In the genomic region with DNA sequence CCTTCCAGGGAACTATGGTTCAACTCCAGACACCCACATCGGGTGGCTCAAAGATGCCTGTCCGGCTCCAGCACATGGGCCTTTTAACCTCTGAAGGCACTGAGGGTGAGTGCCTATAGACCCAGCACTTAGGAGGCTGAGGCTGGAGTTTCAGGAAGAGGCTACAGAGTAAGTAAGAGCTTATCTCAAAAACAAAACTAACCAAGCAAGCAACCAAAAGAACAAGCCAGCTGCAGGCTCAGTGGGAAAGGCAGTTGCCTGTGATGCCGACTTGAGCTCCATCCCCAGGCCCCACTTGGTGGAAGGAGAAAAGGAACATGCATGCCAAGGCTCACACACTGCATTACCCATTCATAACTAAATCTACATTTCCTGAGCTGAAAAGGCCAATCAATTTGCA, we compare ENCODE assay signal across 11 mouse cellular contexts. TPM values are rescaled to one million over a fixed set of nuclear protein-coding genes. Genes with fewer than 3 reads are reported as not detected.
DNase-seq lines count a peak whose midpoint lies in the region; ATAC-seq and TF ChIP-seq lines count a peak whose summit lies in the region.
"Had no signal": no experiment of that assay in that cellular context is flagged by ENCODE, and none has a peak within 500 bp of the region (broad histone marks: within the 10 kb centered on the region; RNA-seq: fewer than 3 reads in every experiment).

No protein-coding gene starts in this region.

- WGBS in heart, embryonic 13.5 days: 37% methylated on average over 3 of the region's 3 CpGs
- 60% methylated on average over 3 of the region's 3 CpGs for WGBS in midbrain, embryonic 16.5 days

- no peak for TF ChIP-seq CTCF in ES-Bruce4 (IDR thresholded peaks at IDR 0.05; ENCODE audit: low read depth, low read length)

- TF ChIP-seq POLR2A in ES-Bruce4 (IDR thresholded peaks at IDR 0.05; ENCODE audit: insufficient read depth, low read length): no peak

- peak overlapping the region; percentile 93 for H3K4me2 ChIP-seq in heart, embryonic 13.5 days
- H3K4me2 ChIP-seq in midbrain, embryonic 16.5 days (ENCODE audit: low read length): peak overlapping the region; percentile 86

- no peak for TF ChIP-seq EP300 in ES-Bruce4 (IDR thresholded peaks at IDR 0.05; ENCODE audit: insufficient read depth, low read depth, low read length)

- peak overlapping the region; percentile 96 for H3K27ac ChIP-seq in heart, embryonic 13.5 days (replicated peaks)
- H3K27ac ChIP-seq in ES-Bruce4 (ENCODE audit: insufficient read depth, low read length): no peak overlapping the region
- H3K27ac ChIP-seq in midbrain, embryonic 16.5 days (ENCODE audit: low read length): no peak overlapping the region

- no peaks in the 10 kb centered on the region for H3K36me3 ChIP-seq in heart, embryonic 13.5 days
- no peaks in the 10 kb centered on the region for H3K36me3 ChIP-seq in ES-Bruce4 (ENCODE audit: control insufficient read depth, insufficient read depth, low read length, poor library complexity, severe bottlenecking)
- H3K36me3 ChIP-seq in midbrain, embryonic 16.5 days (ENCODE audit: control insufficient read depth, insufficient read depth, low read length): no peaks in the 10 kb centered on the region
- H3K36me3 ChIP-seq: G1E had no signal

- H3K4me3 ChIP-seq in heart, embryonic 13.5 days: peak overlapping the region; percentile 64
- no peak overlapping the region for H3K4me3 ChIP-seq in ES-Bruce4 (ENCODE audit: low read depth, low read length)
- H3K4me3 ChIP-seq in midbrain, embryonic 16.5 days (ENCODE audit: low read depth, low read length): no peak overlapping the region
- H3K4me3 ChIP-seq: myocyte had no signal

- peaks cover 55% of the 10 kb centered on the region for H3K4me1 ChIP-seq in heart, embryonic 13.5 days
- H3K4me1 ChIP-seq in ES-Bruce4 (ENCODE audit: control insufficient read depth, insufficient read depth, low read length): peaks cover 2% of the 10 kb centered on the region
- peaks cover 3% of the 10 kb centered on the region; the same call in 1 of the 2 replicates for H3K4me1 ChIP-seq in midbrain, embryonic 16.5 days (ENCODE audit: control insufficient read depth, insufficient read depth, low read length)

- ATAC-seq in heart, embryonic 13.5 days (ENCODE audit: extremely low read depth, insufficient number of reproducible peaks, low FRiP score, low TSS enrichment): no peak
- ATAC-seq in midbrain, embryonic 16.5 days: no peak
- no peak for ATAC-seq in activated CD4-positive, CD25-positive, alpha-beta regulatory T cell, adult 4 months

- peaks cover 2% of the 10 kb centered on the region; the same call in 1 of the 2 replicates for H3K9me3 ChIP-seq in heart, embryonic 13.5 days
- no peaks in the 10 kb centered on the region for H3K9me3 ChIP-seq in ES-Bruce4 (replicated peaks; ENCODE audit: control insufficient read depth, insufficient read depth, low read length, poor library complexity, severe bottlenecking)
- H3K9me3 ChIP-seq in midbrain, embryonic 16.5 days (replicated peaks; ENCODE audit: control insufficient read depth, low read length, poor library complexity, severe bottlenecking): no peaks in the 10 kb centered on the region
- H3K9me3 ChIP-seq: G1E had no signal

- no peaks in the 10 kb centered on the region for H3K27me3 ChIP-seq in heart, embryonic 13.5 days (replicated peaks)
- 0 out of 2 replicates have a peak, but pooled peaks cover 3% of the 10 kb centered on the region for H3K27me3 ChIP-seq in ES-Bruce4 (ENCODE audit: control insufficient read depth, insufficient read depth, low read length, poor library complexity, severe bottlenecking)
- H3K27me3 ChIP-seq in midbrain, embryonic 16.5 days (ENCODE audit: control insufficient read depth, insufficient read depth, low read depth, low read length): peaks cover 4% of the 10 kb centered on the region; the same call in 1 of the 2 replicates

- DNase-seq in heart, adult 11 months: no peak
- peak; percentile 61 for DNase-seq in induced T-regulatory cell, adult 2 months (ENCODE audit: low read depth)
- DNase-seq in T-cell, adult 2 months (ENCODE audit: low spot score): no peak
- no peak for DNase-seq in left cerebral cortex, adult 8-10 months (ENCODE audit: low spot score in 2 of 2)
- DNase-seq: cerebellum, adult 9-10 months had no signal

- peak overlapping the region; percentile 87 for H3K9ac ChIP-seq in heart, embryonic 13.5 days
- peak overlapping the region; percentile 70; the same call in 1 of the 2 replicates for H3K9ac ChIP-seq in ES-Bruce4 (ENCODE audit: low read depth, poor library complexity, severe bottlenecking)
- H3K9ac ChIP-seq in midbrain, embryonic 16.5 days (ENCODE audit: low read depth, low read length): no peak overlapping the region

RNA-seq across cellular contexts. Expression of gene Ccdc69, which starts 0.6 kb away (rescaled TPM):
- 18.8 and 20.8 TPM in 2 replicates for polyA plus RNA-seq in heart, embryonic 13.5 days (2015; fragmentation: Nextera tagmentation; extraction: Ambion mirVana)
- not detected in 2 replicates for polyA plus RNA-seq in ES-Bruce4 (2011; ENCODE audit: insufficient read depth, insufficient read length, low read depth, missing spikeins)
- 0.19 and 0.27 TPM in 2 replicates for polyA plus RNA-seq in midbrain, embryonic 16.5 days (2015; fragmentation: Nextera tagmentation; extraction: Ambion mirVana)
- total RNA-seq in left cerebral cortex, adult 8-10 months (2022): under 1 TPM; 0.44 to 0.50 (median 0.47) TPM
- polyA plus RNA-seq in activated CD4-positive, CD25-positive, alpha-beta regulatory T cell, adult 4 months (2017; shearing (Covaris generic)): 10 to 100 TPM; 78.6 to 85.9 TPM
- total RNA-seq: G1E had no signal
- polyA plus RNA-seq: G1E had no signal

RNA-seq across cellular contexts. Expression of gene Gm2a, which starts 19.4 kb away (rescaled TPM):
- 42.2 and 45.3 TPM in 2 replicates for polyA plus RNA-seq in heart, embryonic 13.5 days (2015; fragmentation: Nextera tagmentation; extraction: Ambion mirVana)
- 24.7 and 24.9 TPM in 2 replicates for polyA plus RNA-seq in ES-Bruce4 (2011; ENCODE audit: insufficient read depth, insufficient read length, low read depth, missing spikeins)
- 22.3 and 32.5 TPM in 2 replicates for polyA plus RNA-seq in midbrain, embryonic 16.5 days (2015; fragmentation: Nextera tagmentation; extraction: Ambion mirVana)
- total RNA-seq in left cerebral cortex, adult 8-10 months (2022): 10 to 100 TPM; 30.5 to 41.8 (median 34.5) TPM
- 100 to 1,000 TPM; 152 to 191 TPM for polyA plus RNA-seq in activated CD4-positive, CD25-positive, alpha-beta regulatory T cell, adult 4 months (2017; shearing (Covaris generic))
- polyA plus RNA-seq: G1E had no signal

RNA-seq across cellular contexts. Expression of gene Anxa6, which starts 45.3 kb away (rescaled TPM):
- polyA plus RNA-seq in heart, embryonic 13.5 days (2015; fragmentation: Nextera tagmentation; extraction: Ambion mirVana): 315 and 354 TPM in 2 replicates
- 74.2 and 76.1 TPM in 2 replicates for polyA plus RNA-seq in ES-Bruce4 (2011; ENCODE audit: insufficient read depth, insufficient read length, low read depth, missing spikeins)
- polyA plus RNA-seq in midbrain, embryonic 16.5 days (2015; fragmentation: Nextera tagmentation; extraction: Ambion mirVana): 36.3 and 37.0 TPM in 2 replicates
- 10 to 100 TPM; 81.9 to 92.8 (median 85.4) TPM for total RNA-seq in left cerebral cortex, adult 8-10 months (2022)
- 100 to 1,000 TPM; 447 to 527 TPM for polyA plus RNA-seq in activated CD4-positive, CD25-positive, alpha-beta regulatory T cell, adult 4 months (2017; shearing (Covaris generic))

Comparison
In these comparisons a context has a peak if more than half of its experiments do, and no peak if none do; other contexts are left out.
1. RNA of gene Ccdc69, which starts 0.6 kb away (polyA plus RNA-seq): 78.6 to 85.9 TPM in activated CD4-positive, CD25-positive, alpha-beta regulatory T cell, adult 4 months and 18.8 to 20.8 TPM in heart, embryonic 13.5 days; not detected in ES-Bruce4 and 0.19 to 0.27 TPM in midbrain, embryonic 16.5 days; every median in the first group is over 10 times any median in the second.